Mouse (Mus musculus) stomach, embryonic 16.5 days (tissue): ENCODE measurements at regions not wholly inside any gene's neighbourhood (a gene's known extent, or its start where the extent isn't known, plus 50 kb on each side); places are given as distances from the start of the nearest gene placed in this dataset.

Experiments used
- ATAC-seq: fragments of 200-750 bp; cut with Nextera tagmentation; 2 replicates; pipeline ENCODE4 v1.8.0; 2017; ENCODE audit warnings: moderate number of reproducible peaks, moderate TSS enrichment; ENCODE audit not compliant: insufficient read depth, low FRiP score
- H3K27ac ChIP-seq: fragments of 300-500 bp; sonication (generic); 2 replicates; pipeline ENCODE4 v1.5.1; 2014; ENCODE audit warnings: low read length
- H3K27me3 ChIP-seq: fragments of 300-500 bp; sonication (generic); 2 replicates; pipeline ENCODE4 v1.6.1; 2014; ENCODE audit warnings: low read length, control low read depth, mixed read lengths; ENCODE audit not compliant: control insufficient read depth, insufficient read depth
- H3K36me3 ChIP-seq: fragments of 300-500 bp; sonication (generic); 2 replicates; pipeline ENCODE4 v1.6.1; 2014; ENCODE audit warnings: low read length; ENCODE audit not compliant: control insufficient read depth, insufficient read depth
- H3K4me1 ChIP-seq: fragments of 300-500 bp; sonication (generic); 2 replicates; pipeline ENCODE4 v1.6.1; 2014; ENCODE audit warnings: low read length, control low read depth, mixed read lengths; ENCODE audit not compliant: control insufficient read depth, insufficient read depth
- H3K4me2 ChIP-seq: fragments of 300-500 bp; sonication (generic); 2 replicates; pipeline ENCODE4 v1.6.1; 2014; ENCODE audit warnings: low read depth, low read length, mixed read lengths
- H3K4me3 ChIP-seq: fragments of 300-500 bp; sonication (generic); replicated peaks from 2 replicates; pipeline ENCODE4 v1.5.1; 2014; ENCODE audit warnings: mild to moderate bottlenecking, low read length
- H3K9ac ChIP-seq: fragments of 300-500 bp; sonication (generic); 2 replicates; pipeline ENCODE4 v1.6.1; 2014; ENCODE audit warnings: low read length
- H3K9me3 ChIP-seq: fragments of 300-500 bp; sonication (generic); replicated peaks from 2 replicates; pipeline ENCODE4 v1.6.1; 2016; ENCODE audit warnings: low read length, control low read depth; ENCODE audit not compliant: control insufficient read depth
- WGBS: fragments of 180-500 bp; shearing (Covaris S2); extraction: QIAGEN DNeasy Blood & Tissue Kit; methylation state at CpG from one replicate; pipeline ENCODE4 v1.1.7; 2014; 5-methylcytosine and 5-hydroxymethylcytosine counted together

DNA sequence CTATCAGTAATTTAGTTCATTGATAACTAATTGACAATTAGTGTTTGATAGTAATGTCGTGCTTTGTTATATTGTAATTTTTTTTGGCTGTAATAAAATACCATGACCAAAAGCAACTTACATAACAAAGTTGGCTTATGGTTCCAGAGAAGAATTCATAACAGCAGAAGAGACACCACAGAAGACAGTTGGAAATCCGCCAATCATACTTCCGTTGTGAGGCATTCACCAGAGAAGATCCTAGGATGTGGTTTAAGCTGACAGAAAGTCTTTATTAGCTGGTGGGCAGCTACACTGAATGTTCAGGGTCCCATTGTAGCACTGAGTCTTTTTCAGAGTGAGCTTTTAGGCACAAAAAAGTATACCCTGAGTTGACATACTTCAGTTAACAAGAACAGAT is 109.9 kb downstream of the Sec23a start:
- H3K27ac ChIP-seq = no peak overlapping the region
- no peak for ATAC-seq
- whole genome bisulfite sequencing = 70% methylated on average over 3 of the region's 3 CpGs
- no peaks in the 10 kb centered on the region for H3K36me3 ChIP-seq
- H3K9me3 ChIP-seq = no peaks in the 10 kb centered on the region
- no peak overlapping the region for H3K4me3 ChIP-seq
- no peaks in the 10 kb centered on the region for H3K27me3 ChIP-seq
- no peak overlapping the region for H3K4me2 ChIP-seq
- H3K4me1 ChIP-seq = no peaks in the 10 kb centered on the region
- H3K9ac ChIP-seq = no peak overlapping the region

DNA sequence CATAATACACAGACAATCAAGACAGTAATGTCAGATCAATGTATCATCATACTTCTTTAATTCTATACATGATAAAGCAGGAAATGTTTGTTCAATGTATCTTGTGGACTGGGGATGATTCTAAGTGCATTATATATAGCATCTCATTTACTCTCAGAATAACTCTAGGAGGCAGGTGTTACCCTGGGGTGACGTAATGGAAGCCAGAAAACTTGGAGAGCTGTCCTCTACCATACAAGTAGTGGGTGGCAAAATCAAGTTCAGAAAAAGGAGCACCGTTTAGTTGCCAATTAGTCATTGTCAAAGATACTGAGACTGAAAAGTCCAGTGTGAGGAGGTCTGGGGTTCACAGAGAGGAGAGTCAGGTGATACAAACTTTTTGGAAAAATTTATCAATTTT is 136.0 kb downstream of the Sec23a start:
- no peak overlapping the region for H3K27ac ChIP-seq
- H3K4me2 ChIP-seq = no peak overlapping the region
- H3K9me3 ChIP-seq = no peaks in the 10 kb centered on the region

DNA sequence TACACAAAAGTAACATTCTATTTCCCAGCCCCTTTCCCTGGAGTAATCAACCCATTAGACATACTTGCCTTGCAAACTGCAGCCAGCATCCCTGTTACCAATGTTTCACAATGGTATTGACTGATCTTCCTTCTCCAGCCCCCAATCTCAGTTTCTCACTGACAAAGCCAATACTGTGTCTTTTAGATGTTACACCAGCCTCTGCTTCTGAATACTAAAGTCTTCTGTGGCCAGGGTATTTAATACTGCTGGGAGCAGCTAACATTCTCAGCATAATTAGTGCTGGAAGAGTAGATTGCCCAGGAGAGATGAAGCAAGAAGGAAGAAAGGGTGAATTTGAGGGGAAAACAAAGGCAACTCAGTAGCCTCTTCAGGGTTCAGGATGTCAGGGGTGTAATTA is 139.4 kb downstream of the Sec23a start:
- H3K27me3 ChIP-seq = no peaks in the 10 kb centered on the region
- H3K27ac ChIP-seq = no peak overlapping the region
- no peak overlapping the region for H3K4me3 ChIP-seq
- ATAC-seq = no peak
- H3K4me1 ChIP-seq = no peaks in the 10 kb centered on the region
- no peak overlapping the region for H3K9ac ChIP-seq
- H3K36me3 ChIP-seq = no peaks in the 10 kb centered on the region
- H3K9me3 ChIP-seq = no peaks in the 10 kb centered on the region
- H3K4me2 ChIP-seq = no peak overlapping the region

More for the DNA sequence above, 136.0 kb downstream of the Sec23a start:
- 67% methylated on average over 2 of the region's 2 CpGs for WGBS
- no peak for ATAC-seq
- Histone ChIP-seq H3K9ac (no peak overlapping the region), H3K4me1 (no peaks in the 10 kb centered on the region), H3K36me3 (no peaks in the 10 kb centered on the region), H3K27me3 (no peaks in the 10 kb centered on the region), H3K4me3 (no peak overlapping the region)

DNA sequence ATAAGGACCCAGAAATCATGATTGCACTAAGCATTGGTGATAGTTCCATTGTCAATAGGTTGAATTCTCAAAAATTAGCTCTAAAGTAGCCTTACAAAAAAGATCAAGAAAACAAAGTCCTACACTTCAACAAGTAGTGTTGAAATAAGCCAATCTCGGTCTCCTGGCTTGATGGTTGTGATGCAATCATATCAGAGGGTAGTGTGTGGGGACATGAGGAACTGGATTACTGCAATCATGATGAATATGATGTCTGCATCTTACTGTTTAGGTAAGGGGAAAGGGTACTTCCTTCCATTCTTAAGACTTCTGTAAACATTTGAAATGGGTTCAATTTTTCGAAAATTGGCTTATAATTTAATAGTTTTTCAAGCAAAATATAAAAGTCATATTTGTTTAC is 155.3 kb downstream of the Sec23a start:
- Histone ChIP-seq H3K27ac (no peak overlapping the region), H3K36me3 (no peaks in the 10 kb centered on the region), H3K4me3 (no peak overlapping the region), H3K9me3 (no peaks in the 10 kb centered on the region), H3K9ac (no peak overlapping the region), H3K4me2 (no peak overlapping the region), H3K4me1 (no peaks in the 10 kb centered on the region), H3K27me3 (no peaks in the 10 kb centered on the region)
- ATAC-seq = no peak
- WGBS = 65% methylated on average over 2 of the region's 2 CpGs

DNA sequence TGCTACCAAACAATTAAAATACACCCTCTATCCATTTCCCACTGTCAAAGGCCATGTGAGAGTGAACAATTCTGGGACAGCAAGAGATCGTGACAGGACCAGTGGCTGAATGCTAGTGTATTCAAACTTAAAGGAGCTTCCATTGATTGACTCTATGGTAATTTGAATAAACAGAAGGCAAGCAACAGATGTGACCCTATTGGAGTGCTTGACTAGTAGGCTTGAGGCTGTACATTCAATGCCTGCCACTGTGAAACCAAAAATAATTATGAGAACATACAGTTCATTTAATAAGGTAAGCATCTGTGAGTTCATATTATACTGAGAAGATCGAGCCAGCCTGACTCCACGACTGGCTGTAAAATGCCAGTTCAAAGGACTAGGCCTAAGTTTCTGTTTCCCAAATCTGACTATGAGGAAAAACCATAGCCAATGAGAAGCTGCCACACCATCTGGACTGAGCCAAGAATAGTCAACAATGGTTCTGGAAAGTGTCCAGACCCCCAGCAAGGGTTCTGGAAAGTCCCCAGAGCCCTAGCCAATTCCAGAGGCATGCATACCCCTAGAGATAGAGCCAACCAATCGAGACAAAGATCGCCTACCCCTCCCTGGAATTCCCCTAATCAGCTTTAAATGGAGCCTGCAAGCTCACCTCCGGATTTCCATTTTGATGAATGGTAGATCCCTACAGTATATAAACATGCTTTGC is 160.0 kb downstream of the Sec23a start:
- 69% methylated on average over 6 of the region's 6 CpGs for WGBS
- no peaks in the 10 kb centered on the region for H3K27me3 ChIP-seq
- ATAC-seq = no peak

DNA sequence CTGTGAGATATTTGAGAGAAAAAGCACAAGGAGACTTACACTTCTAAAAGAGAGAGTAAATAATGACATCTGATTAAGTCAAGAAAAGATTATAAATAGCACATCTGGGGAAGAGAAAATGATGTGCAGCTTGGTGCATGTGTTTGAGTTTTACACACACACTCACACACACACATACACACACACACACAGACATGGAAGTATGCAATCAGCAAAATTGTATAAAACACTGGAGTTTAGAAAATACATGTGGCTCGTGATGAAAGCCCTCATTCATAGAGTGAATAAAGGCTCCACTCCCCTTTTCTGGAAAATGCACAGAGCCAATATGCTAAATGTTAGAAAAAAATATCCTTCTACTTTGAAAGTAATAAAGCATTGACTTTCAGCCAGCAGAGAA is 182.2 kb downstream of the Sec23a start:
- no peak overlapping the region for H3K4me3 ChIP-seq
- 62% methylated on average over 1 of the region's 1 CpGs for WGBS
- no peaks in the 10 kb centered on the region for H3K9me3 ChIP-seq
- no peak for ATAC-seq
- no peaks in the 10 kb centered on the region for H3K4me1 ChIP-seq
- H3K36me3 ChIP-seq = no peaks in the 10 kb centered on the region
- no peak overlapping the region for H3K9ac ChIP-seq
- no peaks in the 10 kb centered on the region for H3K27me3 ChIP-seq
- H3K27ac ChIP-seq = no peak overlapping the region
- no peak overlapping the region for H3K4me2 ChIP-seq

More for the DNA sequence above, 160.0 kb downstream of the Sec23a start:
- Histone ChIP-seq H3K36me3 (no peaks in the 10 kb centered on the region), H3K9ac (no peak overlapping the region), H3K9me3 (no peaks in the 10 kb centered on the region), H3K4me3 (no peak overlapping the region), H3K27ac (no peak overlapping the region), H3K4me2 (no peak overlapping the region), H3K4me1 (no peaks in the 10 kb centered on the region)

DNA sequence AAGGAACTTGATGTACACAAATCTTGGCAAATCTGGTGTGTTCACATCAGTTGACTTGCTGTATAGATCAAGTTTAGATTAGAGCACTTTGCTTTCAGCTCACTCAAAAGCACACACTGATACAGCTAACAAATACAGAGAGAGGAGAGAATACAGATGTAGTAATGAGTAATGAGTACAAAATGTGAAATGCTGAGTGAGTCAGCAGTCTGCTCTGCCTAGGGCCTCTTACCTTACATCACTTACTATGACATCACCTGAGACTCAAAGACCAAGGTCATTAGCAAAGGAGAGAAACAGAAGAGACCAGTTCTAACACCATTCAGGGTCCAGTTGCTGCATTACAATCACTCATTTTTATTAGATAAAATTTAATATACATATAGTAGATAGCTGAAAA is 184.0 kb downstream of the Sec23a start:
- no peak overlapping the region for H3K4me2 ChIP-seq
- no peak overlapping the region for H3K9ac ChIP-seq
- no peaks in the 10 kb centered on the region for H3K27me3 ChIP-seq
- no peak overlapping the region for H3K27ac ChIP-seq
- ATAC-seq = no peak
- no peaks in the 10 kb centered on the region for H3K4me1 ChIP-seq
- H3K9me3 ChIP-seq = no peaks in the 10 kb centered on the region
- no peaks in the 10 kb centered on the region for H3K36me3 ChIP-seq
- H3K4me3 ChIP-seq = no peak overlapping the region

DNA sequence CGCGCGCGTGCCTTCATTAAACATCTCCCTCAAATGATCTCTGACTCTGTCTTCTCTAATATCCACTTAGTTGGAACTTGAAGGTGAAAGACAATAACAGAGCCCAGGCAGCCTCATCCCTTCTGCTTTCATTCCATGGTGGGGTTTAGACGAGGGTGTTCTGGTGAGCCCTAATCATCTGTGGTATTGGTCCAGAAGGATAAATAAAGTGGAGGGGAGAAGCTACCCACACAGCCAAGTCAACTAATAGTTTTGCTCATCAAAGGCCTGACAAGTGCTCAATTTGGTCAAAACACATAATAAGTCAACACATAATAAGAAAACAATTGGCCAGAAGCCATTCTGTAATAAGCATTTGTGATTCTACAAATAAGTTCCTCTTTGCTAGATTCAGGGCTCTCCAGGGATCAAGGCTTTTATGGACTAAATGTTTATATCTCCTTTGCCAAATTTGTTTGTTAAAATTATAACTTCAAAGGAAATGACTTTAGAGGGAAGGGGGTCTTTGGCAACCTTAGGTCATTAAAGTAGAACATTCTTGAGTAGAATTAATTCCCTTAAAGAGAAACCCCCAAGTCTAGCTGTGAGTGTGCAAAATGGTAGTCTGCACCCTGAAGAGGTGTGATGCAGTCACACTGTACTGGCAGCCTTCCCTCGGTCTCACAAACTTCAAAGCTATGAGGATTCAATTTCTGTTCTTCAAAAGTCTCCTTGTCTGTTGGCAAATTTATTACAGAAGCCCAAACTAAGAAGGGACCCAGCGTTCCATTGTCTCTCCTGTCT is 186.5 kb downstream of the Sec23a start:
- Histone ChIP-seq H3K27ac (no peak overlapping the region), H3K36me3 (no peaks in the 10 kb centered on the region), H3K27me3 (no peaks in the 10 kb centered on the region), H3K4me2 (no peak overlapping the region), H3K4me1 (no peaks in the 10 kb centered on the region), H3K9me3 (no peaks in the 10 kb centered on the region), H3K4me3 (no peak overlapping the region), H3K9ac (no peak overlapping the region)
- ATAC-seq = no peak
- 83% methylated on average over 7 of the region's 7 CpGs for WGBS

DNA sequence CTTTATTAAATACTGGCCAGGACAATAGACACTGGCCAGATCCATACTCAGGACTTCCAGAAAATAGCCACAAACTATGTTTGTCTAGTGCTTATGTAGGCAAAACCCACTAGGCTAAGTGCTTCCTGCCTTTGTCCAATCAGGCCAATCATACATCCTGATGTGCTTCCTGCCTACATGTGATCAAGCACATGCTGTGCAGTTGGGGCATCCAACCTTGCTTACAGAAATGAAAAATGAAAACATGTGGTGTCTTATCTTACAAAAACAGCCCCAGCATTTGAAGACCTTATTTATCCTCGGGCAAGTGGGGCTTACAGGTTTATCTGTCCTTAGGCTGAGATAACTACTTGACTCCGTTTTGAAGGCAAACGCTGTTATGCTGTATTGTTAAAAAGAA is 188.8 kb downstream of the Sec23a start:
- Histone ChIP-seq H3K4me3 (no peak overlapping the region), H3K9me3 (no peaks in the 10 kb centered on the region), H3K36me3 (no peaks in the 10 kb centered on the region), H3K9ac (no peak overlapping the region), H3K27me3 (no peaks in the 10 kb centered on the region), H3K4me1 (no peaks in the 10 kb centered on the region), H3K4me2 (no peak overlapping the region), H3K27ac (no peak overlapping the region)
- ATAC-seq = no peak
- 70% methylated on average over 3 of the region's 3 CpGs for WGBS
